Mouse (Mus musculus): ENCODE measurements around the gene Rwdd2b.

Gene Rwdd2b

DNA sequence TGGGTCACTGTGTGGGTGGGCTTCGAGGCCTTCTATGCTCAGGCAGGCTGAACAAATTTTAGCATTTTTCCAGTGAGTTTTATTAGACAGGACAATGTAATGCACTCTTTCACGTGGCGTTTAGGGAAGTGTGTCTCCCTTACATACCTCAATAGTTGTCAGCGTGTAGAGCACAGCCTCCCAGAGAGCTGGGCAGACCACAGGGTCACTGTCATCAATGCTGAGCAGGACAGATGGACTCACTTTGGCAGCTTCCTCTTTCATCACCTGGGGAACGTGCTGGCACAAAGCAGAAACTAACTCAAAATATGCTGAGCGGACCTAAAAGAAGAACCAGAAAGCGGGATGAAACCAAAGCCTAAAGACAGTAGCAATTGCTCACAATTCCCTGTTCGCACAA lies 19.7 kb downstream of the Rwdd2b start:
- no peak for DNase-seq (ENCODE audit: low read depth, low spot score)

DNA sequence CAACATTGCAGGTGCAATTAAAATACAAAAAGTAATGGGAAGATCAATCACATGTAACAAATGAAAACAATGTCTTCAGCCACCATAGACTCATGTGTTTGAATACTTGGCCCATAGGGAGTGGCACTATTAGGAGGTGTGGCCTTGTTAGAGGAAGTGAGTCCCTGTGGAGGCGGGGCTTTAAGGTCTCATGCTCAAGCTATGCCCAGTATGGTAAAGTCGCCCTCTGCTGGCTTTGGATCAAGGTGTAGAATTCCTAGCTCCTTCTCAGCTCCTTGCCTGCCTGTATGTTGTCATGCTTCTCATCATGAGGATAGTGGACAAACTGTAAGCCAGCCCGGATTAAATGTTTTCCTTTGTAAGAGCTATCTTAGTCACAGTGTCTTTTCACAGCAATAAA lies 35.4 kb downstream of the Rwdd2b start:
- DNase-seq (ENCODE audit: low read depth, low spot score) = no peak

DNA sequence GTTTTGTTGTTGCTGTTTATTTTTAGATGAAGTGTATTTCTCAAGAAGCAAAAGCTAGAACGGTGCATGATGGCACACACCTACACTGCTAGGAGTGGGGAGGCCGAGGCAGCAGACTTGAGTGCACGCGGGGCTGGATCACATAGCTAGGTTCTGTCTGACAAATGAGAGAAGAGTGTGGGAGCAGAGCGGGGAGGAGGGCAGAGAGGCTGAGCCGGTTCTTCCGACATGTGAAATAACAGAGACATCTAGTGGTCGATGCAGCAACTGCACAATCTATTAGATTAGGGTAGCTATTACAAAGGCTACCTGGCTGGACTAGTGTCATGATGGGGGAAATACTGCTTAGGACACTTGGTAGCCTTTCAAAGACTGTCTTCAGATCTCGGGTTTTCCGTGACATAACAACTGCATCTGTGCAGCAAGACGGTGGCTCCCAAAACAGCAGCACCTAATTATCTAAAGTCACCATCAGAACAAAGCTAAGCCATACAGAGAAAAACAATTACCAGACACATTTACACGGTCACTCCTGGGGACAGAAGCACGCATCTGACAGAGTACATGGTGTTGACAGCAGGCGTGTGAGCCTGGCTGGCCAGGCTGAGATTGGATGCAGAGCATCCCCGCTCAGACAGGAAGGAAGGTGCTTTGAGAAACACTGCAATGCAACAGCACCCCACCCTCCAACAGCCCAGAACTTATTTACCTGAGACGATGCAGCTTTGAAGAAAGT lies 46.4 kb downstream of the Rwdd2b start:
- peak; percentile 6 for DNase-seq (ENCODE audit: low read depth, low spot score)

DNA sequence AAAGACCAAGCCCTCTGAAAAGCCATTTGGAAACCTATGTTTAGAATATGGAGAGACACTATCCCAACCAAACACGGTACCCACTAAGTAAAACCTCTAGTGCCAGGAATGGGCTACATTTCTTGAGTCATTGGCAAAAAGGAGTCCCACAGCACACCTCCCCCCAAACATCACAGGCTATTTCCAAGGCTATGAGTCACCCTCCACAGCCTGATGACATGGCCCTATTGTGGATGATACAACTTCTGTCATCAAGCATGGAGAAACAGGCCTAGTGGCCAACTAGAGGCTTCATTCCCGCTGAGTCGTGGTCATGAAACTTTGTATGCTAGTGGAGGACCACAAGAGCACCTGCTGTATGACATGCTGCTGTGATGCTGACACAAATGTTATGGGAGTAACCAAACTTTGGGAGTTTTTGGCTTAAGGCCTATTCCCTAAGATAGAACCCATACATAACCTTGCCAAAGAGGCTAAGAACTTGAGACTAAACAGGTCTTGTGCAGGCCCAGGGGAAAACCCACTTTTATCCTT lies 52.9 kb downstream of the Rwdd2b start:
- no peak for DNase-seq (ENCODE audit: low read depth, low spot score)

DNA sequence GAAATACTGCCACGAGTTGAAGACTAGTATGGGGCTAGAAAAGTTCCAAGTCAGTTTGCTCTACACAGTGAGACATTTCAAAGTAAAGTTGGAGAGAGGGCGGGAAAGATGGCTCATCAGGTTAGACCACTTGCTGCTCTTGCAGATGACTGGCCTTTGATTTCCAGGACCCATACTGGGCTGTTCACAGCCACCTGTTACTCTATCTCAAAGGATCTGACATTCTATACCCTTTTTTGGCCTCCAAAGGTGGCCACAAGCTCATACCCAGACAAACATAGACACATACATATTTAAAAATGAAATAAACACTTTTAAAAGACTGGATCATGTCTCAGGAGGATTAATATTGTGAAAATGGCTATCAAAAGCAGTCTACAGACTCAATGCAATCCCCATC lies 56.0 kb downstream of the Rwdd2b start:
- no peak for DNase-seq (ENCODE audit: low read depth, low spot score)

Measured in brain, embryonic 18.5 days (tissue).